ENCODE assay signal across 12 mouse cellular contexts in genomic region chr17:3862384-3862783, GRCm38 (mm10).
DNase-seq lines count a peak whose midpoint lies in the region; ATAC-seq and TF ChIP-seq lines count a peak whose summit lies in the region.
"Had no signal": no experiment of that assay in that cellular context is flagged by ENCODE, and none has a peak within 500 bp of the region (broad histone marks: within the 10 kb centered on the region; RNA-seq: fewer than 3 reads in every experiment).

No protein-coding gene starts in this region.

- H3K4me1 ChIP-seq in hindbrain, postnatal 0 days (ENCODE audit: insufficient read depth, low read length), result no peaks in the 10 kb centered on the region
- no peaks in the 10 kb centered on the region for H3K4me1 ChIP-seq in hindbrain, embryonic 11.5 days (replicated peaks; ENCODE audit: control insufficient read depth, insufficient read depth, low read length)
- H3K4me1 ChIP-seq in midbrain, embryonic 14.5 days (ENCODE audit: control insufficient read depth, insufficient read depth, low read length), result no peaks in the 10 kb centered on the region
- no peaks in the 10 kb centered on the region for H3K4me1 ChIP-seq in midbrain, embryonic 10.5 days
- no peaks in the 10 kb centered on the region for H3K4me1 ChIP-seq in neural tube, embryonic 15.5 days

- H3K4me2 ChIP-seq in hindbrain, postnatal 0 days (ENCODE audit: low read depth, low read length), result no peak overlapping the region
- H3K4me2 ChIP-seq in hindbrain, embryonic 11.5 days (replicated peaks; ENCODE audit: low read depth, low read length), result no peak overlapping the region
- no peak overlapping the region for H3K4me2 ChIP-seq in midbrain, embryonic 14.5 days (ENCODE audit: low read length)
- no peak overlapping the region for H3K4me2 ChIP-seq in neural tube, embryonic 15.5 days

- ATAC-seq in hindbrain, postnatal 0 days, result no peak
- ATAC-seq in hindbrain, embryonic 11.5 days (ENCODE audit: low FRiP score), result no peak
- ATAC-seq in midbrain, embryonic 14.5 days (ENCODE audit: low FRiP score, low TSS enrichment), result no peak
- ATAC-seq in neural tube, embryonic 15.5 days (ENCODE audit: low FRiP score), result no peak
- ATAC-seq: forebrain, embryonic 14.5 days had no signal

- no peak overlapping the region for H3K4me3 ChIP-seq in hindbrain, postnatal 0 days (ENCODE audit: low read length)
- no peak overlapping the region for H3K4me3 ChIP-seq in hindbrain, embryonic 11.5 days (ENCODE audit: low read depth, low read length)
- no peak overlapping the region for H3K4me3 ChIP-seq in midbrain, embryonic 14.5 days (replicated peaks; ENCODE audit: low read depth, low read length)
- no peak overlapping the region for H3K4me3 ChIP-seq in midbrain, embryonic 10.5 days
- H3K4me3 ChIP-seq in neural tube, embryonic 15.5 days (replicated peaks), result no peak overlapping the region
- H3K4me3 ChIP-seq: myocyte had no signal

- H3K9ac ChIP-seq in hindbrain, postnatal 0 days (replicated peaks; ENCODE audit: low read length), result no peak overlapping the region
- H3K9ac ChIP-seq in hindbrain, embryonic 11.5 days (ENCODE audit: low read depth, low read length), result no peak overlapping the region
- no peak overlapping the region for H3K9ac ChIP-seq in midbrain, embryonic 14.5 days (replicated peaks; ENCODE audit: low read length)
- no peak overlapping the region for H3K9ac ChIP-seq in neural tube, embryonic 15.5 days (replicated peaks)

- no peak overlapping the region for H3K27ac ChIP-seq in hindbrain, postnatal 0 days
- no peak overlapping the region for H3K27ac ChIP-seq in hindbrain, embryonic 11.5 days (ENCODE audit: low read depth, low read length)
- no peak overlapping the region for H3K27ac ChIP-seq in midbrain, embryonic 14.5 days (replicated peaks; ENCODE audit: low read depth, low read length)
- no peak overlapping the region for H3K27ac ChIP-seq in midbrain, embryonic 10.5 days (replicated peaks)
- H3K27ac ChIP-seq in neural tube, embryonic 15.5 days (replicated peaks), result no peak overlapping the region

- peak; percentile 21; the same call in 1 of the 2 replicates for TF ChIP-seq CTCF in hindbrain, postnatal 0 days (IDR thresholded peaks at IDR 0.05; ENCODE audit: low read depth)

- no peaks in the 10 kb centered on the region for H3K27me3 ChIP-seq in hindbrain, postnatal 0 days (ENCODE audit: insufficient read depth, low read length)
- H3K27me3 ChIP-seq in hindbrain, embryonic 11.5 days (ENCODE audit: control insufficient read depth, insufficient read depth, low read length), result no peaks in the 10 kb centered on the region
- no peaks in the 10 kb centered on the region for H3K27me3 ChIP-seq in midbrain, embryonic 14.5 days (ENCODE audit: control insufficient read depth, insufficient read depth, low read length)
- H3K27me3 ChIP-seq in midbrain, embryonic 10.5 days (ENCODE audit: low read depth, poor library complexity, severe bottlenecking), result no peaks in the 10 kb centered on the region
- no peaks in the 10 kb centered on the region for H3K27me3 ChIP-seq in neural tube, embryonic 15.5 days (replicated peaks)

- H3K9me3 ChIP-seq in hindbrain, postnatal 0 days (ENCODE audit: low read length), result no peaks in the 10 kb centered on the region
- no peaks in the 10 kb centered on the region for H3K9me3 ChIP-seq in hindbrain, embryonic 11.5 days (ENCODE audit: control insufficient read depth, low read length)
- no peaks in the 10 kb centered on the region for H3K9me3 ChIP-seq in midbrain, embryonic 14.5 days (ENCODE audit: control insufficient read depth, low read length)
- H3K9me3 ChIP-seq in midbrain, embryonic 10.5 days (replicated peaks), result no peaks in the 10 kb centered on the region
- no peaks in the 10 kb centered on the region for H3K9me3 ChIP-seq in neural tube, embryonic 15.5 days (replicated peaks)
- H3K9me3 ChIP-seq: G1E had no signal

- H3K36me3 ChIP-seq in hindbrain, postnatal 0 days (ENCODE audit: insufficient read depth, low read length), result no peaks in the 10 kb centered on the region
- no peaks in the 10 kb centered on the region for H3K36me3 ChIP-seq in hindbrain, embryonic 11.5 days (ENCODE audit: control insufficient read depth, insufficient read depth, low read length)
- no peaks in the 10 kb centered on the region for H3K36me3 ChIP-seq in midbrain, embryonic 14.5 days (ENCODE audit: control insufficient read depth, insufficient read depth, low read length)
- H3K36me3 ChIP-seq in midbrain, embryonic 10.5 days, result no peaks in the 10 kb centered on the region
- H3K36me3 ChIP-seq in neural tube, embryonic 15.5 days, result no peaks in the 10 kb centered on the region
- H3K36me3 ChIP-seq: G1E had no signal

- WGBS in hindbrain, postnatal 0 days, result 22% methylated on average over 2 of the region's 2 CpGs
- WGBS in hindbrain, embryonic 11.5 days, result 32% methylated on average over 2 of the region's 2 CpGs
- WGBS in midbrain, embryonic 14.5 days, result 18% methylated on average over 2 of the region's 2 CpGs
- WGBS in midbrain, embryonic 10.5 days, result 23% methylated on average over 2 of the region's 2 CpGs
- WGBS in neural tube, embryonic 15.5 days, result 16% methylated on average over 2 of the region's 2 CpGs

- no peak for DNase-seq in hindbrain, postnatal 0 days (ENCODE audit: low spot score)
- no peak for DNase-seq in hindbrain, embryonic 11.5 days (ENCODE audit: low spot score)
- peak; percentile 14 for DNase-seq in midbrain, embryonic 14.5 days
- no peak for DNase-seq in midbrain, embryonic 10.5 days (ENCODE audit: low spot score)
- DNase-seq in adrenal gland, adult 8-10 months, result peak; percentile 3
- peak; percentile 5 for DNase-seq in retina, postnatal 1 day
- DNase-seq in cerebellum, adult 8-10 months, result no peak
- DNase-seq: layer of hippocampus, postnatal 36 days had no signal

Comparison
In these comparisons a context has a peak if more than half of its experiments do, and no peak if none do; other contexts are left out.
1. DNase-seq: peak in midbrain, embryonic 14.5 days (single experiment), adrenal gland, adult 8-10 months (single experiment) and retina, postnatal 1 day (single experiment); none in hindbrain, postnatal 0 days (single experiment), hindbrain, embryonic 11.5 days (single experiment), midbrain, embryonic 10.5 days (single experiment) and cerebellum, adult 8-10 months (single experiment).